9 mouse cellular contexts compared by ENCODE assay signal in the genomic region with DNA sequence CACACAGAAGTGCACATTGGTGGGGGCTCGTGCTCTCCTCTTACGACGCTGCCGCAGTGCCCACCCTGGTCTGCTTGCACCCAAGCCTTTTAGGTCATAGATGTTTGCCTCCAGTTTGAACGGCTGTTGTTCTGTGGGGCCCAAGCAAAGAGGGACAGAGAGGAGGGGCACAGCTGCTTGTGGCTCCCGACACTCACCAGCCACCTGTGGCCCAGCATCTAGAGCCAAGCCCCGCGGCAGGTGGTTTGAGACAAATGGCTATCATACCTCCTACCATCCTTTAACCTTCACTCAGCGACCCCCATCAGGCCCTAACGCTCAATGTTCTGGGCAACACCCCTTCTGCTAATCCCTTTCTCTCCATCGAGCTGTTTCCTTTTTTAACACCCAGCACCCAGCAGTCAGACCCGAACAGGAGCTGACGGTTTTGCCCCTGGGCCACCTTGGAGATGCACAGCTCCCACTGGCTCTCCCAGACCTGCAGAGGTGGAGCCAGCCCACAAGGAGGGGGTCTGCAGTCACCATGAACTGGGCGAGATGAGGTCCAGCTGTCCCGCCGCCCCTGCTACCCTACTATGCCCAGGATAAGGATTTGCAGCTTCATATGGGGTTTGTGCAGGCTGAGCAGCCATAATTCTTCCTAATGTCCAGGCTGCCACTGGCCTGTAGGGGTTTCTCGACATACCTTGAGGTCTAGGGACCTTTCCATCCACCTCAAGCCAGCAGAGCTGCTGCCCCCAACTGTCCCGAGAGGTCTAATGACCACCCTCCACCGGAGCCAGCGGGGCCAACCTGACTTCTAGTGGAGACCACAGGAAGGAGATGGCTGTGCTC. TPM values are rescaled to one million over a fixed set of nuclear protein-coding genes. Genes with fewer than 3 reads are reported as not detected.
DNase-seq lines count a peak whose midpoint lies in the region; ATAC-seq and TF ChIP-seq lines count a peak whose summit lies in the region.
"Had no signal": no experiment of that assay in that cellular context is flagged by ENCODE, and none has a peak within 500 bp of the region (broad histone marks: within the 10 kb centered on the region; RNA-seq: fewer than 3 reads in every experiment).

No protein-coding gene starts in this region.

- peaks cover 38% of the 10 kb centered on the region for H3K27me3 ChIP-seq in intestine, embryonic 14.5 days (replicated peaks; ENCODE audit: control insufficient read depth, insufficient read depth, low read length)
- peaks cover 38% of the 10 kb centered on the region for H3K27me3 ChIP-seq in intestine, embryonic 15.5 days (replicated peaks)
- no peaks in the 10 kb centered on the region for H3K27me3 ChIP-seq in forebrain, postnatal 0 days (ENCODE audit: insufficient read depth, low read length)

- no peak overlapping the region for H3K27ac ChIP-seq in intestine, embryonic 14.5 days (ENCODE audit: low read depth)
- no peak overlapping the region for H3K27ac ChIP-seq in intestine, embryonic 15.5 days
- peak overlapping the region; percentile 82 for H3K27ac ChIP-seq in forebrain, postnatal 0 days (ENCODE audit: low read depth, low read length)

- no peak overlapping the region for H3K4me3 ChIP-seq in intestine, embryonic 14.5 days (ENCODE audit: low read depth, low read length)
- no peak overlapping the region for H3K4me3 ChIP-seq in intestine, embryonic 15.5 days (replicated peaks)
- H3K4me3 ChIP-seq in forebrain, postnatal 0 days (ENCODE audit: low read depth, low read length), result peak overlapping the region; percentile 52

- H3K9ac ChIP-seq in intestine, embryonic 14.5 days (ENCODE audit: low read length), result no peak overlapping the region
- no peak overlapping the region for H3K9ac ChIP-seq in intestine, embryonic 15.5 days
- peak overlapping the region; percentile 78 for H3K9ac ChIP-seq in forebrain, postnatal 0 days

- H3K36me3 ChIP-seq in intestine, embryonic 14.5 days (ENCODE audit: control insufficient read depth, insufficient read depth, low read length), result no peaks in the 10 kb centered on the region
- H3K36me3 ChIP-seq in intestine, embryonic 15.5 days, result no peaks in the 10 kb centered on the region
- H3K36me3 ChIP-seq in forebrain, postnatal 0 days (ENCODE audit: insufficient read depth), result no peaks in the 10 kb centered on the region

- no peak overlapping the region for H3K4me2 ChIP-seq in intestine, embryonic 14.5 days (ENCODE audit: low read length)
- no peak overlapping the region; the same call in 1 of the 2 replicates for H3K4me2 ChIP-seq in intestine, embryonic 15.5 days (replicated peaks)
- H3K4me2 ChIP-seq in forebrain, postnatal 0 days (ENCODE audit: low read depth), result peak overlapping the region; percentile 76

- WGBS in intestine, embryonic 14.5 days, result 26% methylated on average over 20 of the region's 20 CpGs
- 28% methylated on average over 20 of the region's 20 CpGs for WGBS in intestine, embryonic 15.5 days
- WGBS in forebrain, postnatal 0 days, result 9% methylated on average over 20 of the region's 20 CpGs

- TF ChIP-seq CTCF in forebrain, postnatal 0 days (IDR thresholded peaks at IDR 0.05; ENCODE audit: low read depth), result no peak

- no peak for DNase-seq in intestine, embryonic 14.5 days (ENCODE audit: low spot score)
- peak; percentile 48 for DNase-seq in forebrain, postnatal 0 days
- peak; percentile 48 to 63 for DNase-seq in left cerebral cortex, postnatal 25 days (ENCODE audit: low spot score in 2 of 2)
- peak; percentile 60 to 74 for DNase-seq in right cerebral cortex, postnatal 10 days (ENCODE audit: low spot score in 2 of 2)
- DNase-seq in liver, result no peak
- no peak for DNase-seq in lung, postnatal 10 days
- DNase-seq in lung, postnatal 4 days, result no peak

- H3K4me1 ChIP-seq in intestine, embryonic 14.5 days (replicated peaks; ENCODE audit: control insufficient read depth, insufficient read depth, low read length), result peaks cover 3% of the 10 kb centered on the region; the same call in 1 of the 2 replicates
- 0 out of 2 replicates have a peak, but pooled peaks cover 5% of the 10 kb centered on the region for H3K4me1 ChIP-seq in intestine, embryonic 15.5 days (replicated peaks)
- H3K4me1 ChIP-seq in forebrain, postnatal 0 days (ENCODE audit: insufficient read depth), result peaks cover 9% of the 10 kb centered on the region; the same call in 1 of the 2 replicates

- 0 out of 2 replicates have a peak, but pooled peaks have one; percentile 33 for ATAC-seq in intestine, embryonic 14.5 days (replicated peaks; ENCODE audit: low FRiP score, low TSS enrichment, low read depth)
- ATAC-seq in intestine, embryonic 15.5 days, result no peak
- ATAC-seq in forebrain, postnatal 0 days, result peak; percentile 21

- no peaks in the 10 kb centered on the region for H3K9me3 ChIP-seq in intestine, embryonic 14.5 days (ENCODE audit: control insufficient read depth, low read length)
- no peaks in the 10 kb centered on the region for H3K9me3 ChIP-seq in intestine, embryonic 15.5 days
- H3K9me3 ChIP-seq in forebrain, postnatal 0 days (ENCODE audit: low read length), result no peaks in the 10 kb centered on the region

- intact Hi-C loops in left cerebral cortex, postnatal 25 days (cut with DNase I), result loop anchor here (1.0 to 5.0 kb wide), 2 partner anchors 35 to 396 kb away; partner anchors contain the start of gene Echs1

RNA-seq across cellular contexts. Expression of gene Caly, which starts 0.7 kb away (rescaled TPM):
- 2.8 and 3.5 TPM in 2 replicates for polyA plus RNA-seq in intestine, embryonic 14.5 days (2014; fragmentation: Nextera tagmentation; extraction: Ambion mirVana)
- 3.4 and 3.7 TPM in 2 replicates for polyA plus RNA-seq in intestine, embryonic 15.5 days (2015; fragmentation: Nextera tagmentation; extraction: Ambion mirVana)
- total RNA-seq in forebrain, postnatal 0 days (2014; rRNA removed), result 259 and 284 TPM in 2 replicates
- polyA plus RNA-seq in forebrain, postnatal 0 days (2015; fragmentation: Nextera tagmentation; extraction: Ambion mirVana), result 348 and 396 TPM in 2 replicates
- 100 to 1,000 TPM; 184 to 195 TPM for total RNA-seq in left cerebral cortex, postnatal 25 days (2021)

RNA-seq across cellular contexts. Expression of gene Prap1, which starts 11.6 kb away (rescaled TPM):
- polyA plus RNA-seq in intestine, embryonic 14.5 days (2014; fragmentation: Nextera tagmentation; extraction: Ambion mirVana), result 119 and 202 TPM in 2 replicates
- 487 and 598 TPM in 2 replicates for polyA plus RNA-seq in intestine, embryonic 15.5 days (2015; fragmentation: Nextera tagmentation; extraction: Ambion mirVana)
- not detected in 2 replicates for total RNA-seq in forebrain, postnatal 0 days (2014; rRNA removed)
- polyA plus RNA-seq in forebrain, postnatal 0 days (2015; fragmentation: Nextera tagmentation; extraction: Ambion mirVana), result not detected in 2 replicates
- total RNA-seq in left cerebral cortex, postnatal 25 days (2021), result not detected

RNA-seq across cellular contexts. Expression of gene Fuom, which starts 20.6 kb away (rescaled TPM):
- 34.9 and 39.4 TPM in 2 replicates for polyA plus RNA-seq in intestine, embryonic 14.5 days (2014; fragmentation: Nextera tagmentation; extraction: Ambion mirVana)
- polyA plus RNA-seq in intestine, embryonic 15.5 days (2015; fragmentation: Nextera tagmentation; extraction: Ambion mirVana), result 53.5 and 59.6 TPM in 2 replicates
- total RNA-seq in forebrain, postnatal 0 days (2014; rRNA removed), result 15.7 and 23.0 TPM in 2 replicates
- polyA plus RNA-seq in forebrain, postnatal 0 days (2015; fragmentation: Nextera tagmentation; extraction: Ambion mirVana), result 26.9 and 28.4 TPM in 2 replicates
- total RNA-seq in left cerebral cortex, postnatal 25 days (2021), result 10 to 100 TPM; 56.2 to 56.3 TPM

RNA-seq across cellular contexts. Expression of gene Msx3, which starts 32.7 kb away (rescaled TPM):
- polyA plus RNA-seq in intestine, embryonic 14.5 days (2014; fragmentation: Nextera tagmentation; extraction: Ambion mirVana), result not detected in 2 replicates
- not detected in 2 replicates for polyA plus RNA-seq in intestine, embryonic 15.5 days (2015; fragmentation: Nextera tagmentation; extraction: Ambion mirVana)
- total RNA-seq in forebrain, postnatal 0 days (2014; rRNA removed), result 0.48 and 1.2 TPM in 2 replicates
- 0.53 and 1.5 TPM in 2 replicates for polyA plus RNA-seq in forebrain, postnatal 0 days (2015; fragmentation: Nextera tagmentation; extraction: Ambion mirVana)
- total RNA-seq in left cerebral cortex, postnatal 25 days (2021), result under 1 TPM in 1 of 2 experiments, not detected in 1; 0.23 TPM
- polyA plus RNA-seq: heart, postnatal 0 days had no signal

RNA-seq across cellular contexts. Expression of gene Paox, which starts 34.0 kb away (rescaled TPM):
- 35.5 and 39.5 TPM in 2 replicates for polyA plus RNA-seq in intestine, embryonic 14.5 days (2014; fragmentation: Nextera tagmentation; extraction: Ambion mirVana)
- polyA plus RNA-seq in intestine, embryonic 15.5 days (2015; fragmentation: Nextera tagmentation; extraction: Ambion mirVana), result 38.3 and 38.4 TPM in 2 replicates
- 8.8 and 10.5 TPM in 2 replicates for total RNA-seq in forebrain, postnatal 0 days (2014; rRNA removed)
- polyA plus RNA-seq in forebrain, postnatal 0 days (2015; fragmentation: Nextera tagmentation; extraction: Ambion mirVana), result 6.0 and 7.5 TPM in 2 replicates
- 1 to 10 TPM; 5.2 to 5.3 TPM for total RNA-seq in left cerebral cortex, postnatal 25 days (2021)

Comparison
In these comparisons a context has a peak if more than half of its experiments do, and no peak if none do; other contexts are left out.
1. DNase-seq: peak in forebrain, postnatal 0 days (single experiment), left cerebral cortex, postnatal 25 days (2 of 2) and right cerebral cortex, postnatal 10 days (2 of 2); none in intestine, embryonic 14.5 days (single experiment), liver (single experiment), lung, postnatal 10 days (single experiment) and lung, postnatal 4 days (0 of 2).
2. RNA of gene Caly, which starts 0.7 kb away (polyA plus RNA-seq): 348 to 396 TPM in forebrain, postnatal 0 days; 3.4 to 3.7 TPM in intestine, embryonic 15.5 days and 2.8 to 3.5 TPM in intestine, embryonic 14.5 days; every median in the first group is over 10 times any median in the second.
3. RNA of gene Prap1, which starts 11.6 kb away (polyA plus RNA-seq): 487 to 598 TPM in intestine, embryonic 15.5 days and 119 to 202 TPM in intestine, embryonic 14.5 days; not detected in forebrain, postnatal 0 days; every median in the first group is over 100 times any median in the second.